Mouse (Mus musculus): ENCODE data around the gene Il7r.
"Not testable (repeated sequence)": the region's sequence is repeated elsewhere in the genome, so short reads cannot be mapped to it uniquely, and the experiment has no call there.

The Il7r gene

DNA sequence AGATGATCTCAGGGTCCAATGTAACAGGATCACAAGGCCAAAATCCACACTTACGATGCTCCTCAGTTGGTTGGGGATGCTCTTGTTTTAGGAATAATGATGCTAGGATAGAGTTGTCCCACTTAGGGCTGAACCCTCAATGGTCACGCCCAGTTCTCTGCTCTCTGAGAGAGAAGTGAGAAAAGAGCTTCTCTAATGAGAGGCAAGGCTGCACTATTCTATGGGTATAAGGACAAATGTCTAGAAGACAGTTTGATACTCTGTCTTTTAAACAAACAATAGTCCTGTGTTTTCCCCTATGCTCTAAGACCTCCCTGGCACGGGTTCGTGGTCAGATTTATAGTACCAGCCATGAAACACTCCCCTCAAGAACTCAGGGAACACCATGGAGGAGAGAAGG is at the start of gene Il7r:
Gene Il7r, minus strand, starts transcription at position 101 of the 400 bp plus-strand sequence.
- no peak for DNase-seq (ENCODE audit: low read depth)

DNA sequence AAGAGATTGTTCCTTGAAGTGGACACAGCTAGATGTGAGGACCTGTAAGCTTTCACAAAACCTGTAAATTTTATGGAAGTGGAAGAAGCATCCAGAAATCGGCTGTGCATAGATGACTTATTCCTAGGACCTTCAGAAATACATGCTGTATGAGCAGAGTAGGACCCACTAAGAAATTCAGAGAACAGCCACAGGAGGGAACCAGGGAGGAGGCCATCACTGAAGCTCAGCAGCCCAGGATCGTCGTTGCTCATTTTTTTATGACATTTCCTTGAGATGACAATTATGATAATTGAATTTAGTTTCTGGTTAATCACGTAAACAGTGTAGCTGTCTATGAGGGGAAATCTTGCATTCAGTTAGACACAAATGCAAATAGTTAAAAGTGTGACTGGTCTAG is 47.3 kb upstream of the Il7r start:
- DNase-seq (ENCODE audit: low read depth), result peak; percentile 63

DNA sequence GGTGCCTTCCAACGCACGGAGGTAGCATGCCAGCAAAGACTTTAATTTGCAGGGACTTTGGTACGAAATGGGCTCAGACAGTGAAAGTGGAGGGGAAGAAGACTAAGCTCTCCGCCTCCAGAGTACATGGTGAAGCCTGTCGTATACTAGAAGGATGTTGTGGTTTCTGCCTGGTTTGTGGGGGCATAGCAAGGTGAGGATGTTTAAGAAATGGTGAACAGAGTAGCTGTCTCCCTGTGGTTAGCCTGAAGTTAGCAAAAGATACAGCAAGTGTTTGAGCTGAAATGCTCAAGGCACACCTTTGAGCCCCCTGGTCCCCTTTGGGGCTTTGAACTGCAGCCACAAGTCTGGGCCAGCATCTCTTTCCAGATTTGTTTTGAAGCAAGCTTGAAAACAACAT is 44.8 kb upstream of the Il7r start:
- DNase-seq (ENCODE audit: low read depth), result peak; percentile 73

DNA sequence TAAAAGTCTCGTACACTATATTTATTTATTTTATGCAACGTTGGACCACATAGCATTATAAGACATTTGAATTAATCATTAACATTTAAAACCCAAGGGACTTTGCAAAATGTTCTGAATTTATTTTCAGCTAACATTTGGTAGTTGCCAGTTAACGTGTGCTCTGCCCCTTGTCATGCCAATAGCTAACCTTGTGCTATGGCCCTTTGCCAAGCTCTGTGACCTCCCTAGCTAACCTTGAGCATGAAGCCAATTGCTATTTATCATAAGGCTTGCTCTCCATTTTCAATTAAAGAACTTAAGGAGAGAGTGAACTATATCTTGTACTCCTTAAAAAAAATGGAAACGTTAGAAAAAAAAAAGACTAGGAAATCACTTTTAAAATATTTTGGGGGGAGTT is 43.4 kb upstream of the Il7r start:
- DNase-seq (ENCODE audit: low read depth), result no peak

DNA sequence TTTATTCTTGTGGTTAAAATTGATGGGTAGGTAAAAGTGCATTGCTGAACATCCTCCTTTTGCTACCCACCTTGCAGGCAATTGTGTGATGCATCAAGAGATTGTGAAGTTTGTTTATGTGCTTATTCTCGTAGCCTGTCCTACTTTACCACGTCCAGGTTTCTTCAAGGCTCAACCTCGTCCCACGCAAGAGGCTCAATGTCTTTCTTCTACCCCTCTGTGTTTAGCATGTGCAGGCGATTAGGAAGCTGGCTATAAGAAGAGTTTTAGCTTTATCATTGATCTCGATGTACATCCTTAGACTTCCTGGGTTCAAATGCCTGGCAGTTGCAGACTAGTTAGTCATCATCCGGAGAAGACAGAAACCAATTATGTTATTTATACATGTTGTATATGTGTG is 42.7 kb upstream of the Il7r start:
- peak; percentile 53 for DNase-seq (ENCODE audit: low read depth)

DNA sequence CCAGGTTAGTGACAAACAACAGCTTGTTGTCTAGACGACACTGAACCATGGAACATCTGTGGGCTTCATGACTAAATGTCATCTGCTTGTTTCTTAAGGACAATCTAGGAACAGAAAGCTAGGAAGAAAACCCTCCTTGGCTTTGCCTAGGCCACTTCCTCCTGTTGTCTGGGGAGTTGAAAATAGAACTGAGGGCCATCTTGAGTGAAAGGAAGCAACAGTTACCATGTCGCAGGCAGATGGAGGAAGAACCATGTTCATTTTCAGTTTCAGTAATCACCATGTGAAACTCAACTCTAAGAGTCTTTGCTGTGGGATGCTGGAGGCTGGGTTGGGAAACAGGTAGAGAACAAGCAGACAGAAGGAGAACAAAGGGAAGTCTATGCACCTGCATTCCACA is 41.9 kb upstream of the Il7r start:
- peak; percentile 58 for DNase-seq (ENCODE audit: low read depth)

DNA sequence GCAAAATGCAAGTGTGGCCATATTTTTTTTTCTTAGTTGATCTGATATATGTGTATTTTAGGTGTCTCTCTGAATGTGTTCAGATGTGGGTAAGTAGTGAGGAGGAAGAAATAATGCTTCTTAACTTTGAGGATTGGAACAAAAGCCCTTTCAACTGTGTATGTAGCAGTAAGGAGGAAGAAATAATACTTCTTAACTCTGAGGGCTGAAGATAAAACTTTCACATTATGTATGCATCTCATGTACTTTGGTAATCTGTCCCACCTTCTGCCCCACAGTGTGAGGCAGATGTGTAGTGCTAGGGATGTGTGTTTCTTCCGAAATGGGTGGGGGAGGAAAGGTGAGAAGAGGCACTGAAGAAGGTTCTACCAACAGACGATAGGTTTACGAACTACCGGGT is 37.3 kb upstream of the Il7r start:
- no peak for DNase-seq (ENCODE audit: low read depth)

DNA sequence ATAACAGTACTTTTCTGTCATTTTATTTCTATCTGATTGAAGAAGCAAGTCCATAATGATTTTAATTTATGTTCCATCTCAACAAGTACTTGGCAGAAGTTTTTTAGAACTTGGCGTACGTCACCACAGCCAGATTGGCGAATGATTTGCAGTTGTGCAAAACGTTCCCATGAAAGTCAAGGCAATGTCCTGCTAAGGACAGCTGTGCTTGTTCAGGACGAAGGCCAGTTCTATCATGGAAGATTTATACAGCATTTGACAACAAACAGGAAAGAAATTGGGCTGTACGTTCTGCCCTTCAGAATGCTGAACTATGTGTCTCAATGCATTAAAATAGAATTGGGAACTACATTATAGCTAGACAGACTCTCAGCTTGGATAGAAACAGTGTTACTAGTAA is 35.4 kb upstream of the Il7r start:
- no peak for DNase-seq (ENCODE audit: low read depth)

DNA sequence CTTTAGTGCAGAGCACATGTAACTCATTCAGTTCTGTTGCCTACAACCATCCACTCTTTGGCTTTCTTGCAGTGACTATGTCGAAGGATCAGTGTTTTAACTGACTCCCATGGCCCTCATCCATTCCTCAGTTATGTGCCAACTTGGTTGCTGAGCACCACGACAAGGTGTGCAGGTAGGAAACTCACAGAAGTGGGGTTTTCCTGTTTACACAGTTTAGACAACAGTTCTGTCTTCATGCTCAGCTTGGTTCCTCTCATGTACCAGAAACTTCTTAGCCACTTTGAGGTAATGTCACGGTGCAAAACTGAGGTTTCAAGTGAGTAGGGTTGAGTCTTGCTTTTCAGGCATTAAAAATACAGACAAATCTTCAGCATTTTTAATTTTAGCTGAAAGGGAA is 34.2 kb upstream of the Il7r start:
- peak; percentile 57 for DNase-seq (ENCODE audit: low read depth)

DNA sequence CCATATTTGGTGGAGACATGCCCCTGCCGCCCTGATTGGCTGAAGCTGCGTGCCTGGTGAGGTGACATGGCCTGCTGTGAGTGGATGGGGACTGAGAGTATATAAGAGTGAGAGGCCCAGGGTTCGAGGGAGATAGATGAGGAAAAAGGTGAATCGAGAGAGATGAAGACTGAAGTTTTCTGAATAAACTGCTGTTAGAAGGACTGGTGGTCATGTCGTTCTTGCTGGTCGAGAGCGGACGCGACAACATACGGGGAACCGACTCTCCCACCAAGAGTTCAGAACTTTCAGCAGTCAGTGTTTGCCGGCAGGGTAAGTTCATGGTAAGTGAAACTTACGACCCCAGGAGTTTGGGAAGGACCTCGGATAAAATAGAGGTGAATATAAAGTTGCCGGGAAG is 27.3 kb upstream of the Il7r start:
- not testable (repeated sequence) for DNase-seq (ENCODE audit: low read depth)

DNA sequence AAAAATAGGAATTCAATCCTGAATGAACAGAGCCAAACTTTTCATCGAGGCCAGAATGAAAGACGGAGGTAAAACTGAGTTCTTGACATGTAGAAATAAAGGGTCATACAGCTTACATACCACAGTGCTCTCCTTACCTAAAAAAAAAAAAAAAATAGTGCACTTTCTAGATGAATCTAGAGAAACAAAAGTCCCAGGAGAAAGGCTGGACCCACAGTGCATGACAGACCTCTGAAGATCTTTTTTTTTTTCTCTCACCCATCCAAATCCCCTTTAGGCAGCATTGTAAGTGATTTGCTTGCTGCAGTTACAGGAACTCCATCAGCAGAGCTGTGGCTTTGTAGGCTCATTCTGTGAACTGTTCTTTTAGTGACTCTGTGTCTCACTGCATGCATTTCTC is 19.0 kb upstream of the Il7r start:
- no peak for DNase-seq (ENCODE audit: low read depth)

DNA sequence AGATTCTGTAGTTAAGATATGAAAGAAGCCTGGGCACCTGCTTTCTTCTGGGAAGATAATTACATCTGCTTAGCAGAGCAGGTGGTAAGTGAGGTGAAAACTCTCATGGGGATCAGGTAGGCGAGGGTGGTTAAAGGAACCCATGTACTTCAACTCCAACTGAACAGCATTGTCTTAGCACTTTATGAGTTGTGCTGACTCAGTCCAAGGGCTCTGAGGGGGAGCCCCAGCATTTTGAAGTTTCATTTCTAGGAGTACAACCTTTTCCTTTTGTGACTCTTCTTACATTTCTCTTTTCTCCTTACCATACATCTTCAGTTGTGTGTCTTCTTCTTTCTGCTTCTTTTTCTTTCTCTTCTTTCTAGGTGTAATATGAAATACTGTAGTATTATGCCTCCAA is 5.2 kb upstream of the Il7r start:
- peak; percentile 79 for DNase-seq (ENCODE audit: low read depth)

DNA sequence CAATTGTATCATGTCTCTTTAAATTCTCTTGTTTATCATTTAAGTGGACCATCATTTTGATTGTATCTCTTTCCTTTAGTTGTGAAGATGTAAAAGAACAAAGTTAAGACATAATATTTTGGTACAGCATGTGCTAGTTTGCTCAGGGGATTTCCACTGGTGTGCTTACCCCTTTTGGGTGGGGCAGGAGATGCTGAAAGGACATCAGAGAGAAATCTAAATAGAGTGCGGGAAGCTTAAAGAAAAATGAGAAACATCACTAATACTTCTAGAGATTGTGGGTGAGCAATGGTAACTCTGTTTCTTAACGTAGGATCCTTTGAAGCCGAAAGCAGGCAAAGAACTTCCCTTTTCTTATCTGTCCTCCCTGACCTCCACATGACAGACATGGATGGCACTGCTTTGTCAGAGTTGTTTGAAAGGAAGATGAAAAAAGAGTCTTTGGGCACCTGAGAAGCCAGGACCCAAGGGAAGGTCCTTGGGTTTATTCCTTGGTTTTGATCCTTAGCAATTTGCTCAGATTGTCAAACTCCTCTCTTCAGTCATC is 3.5 kb upstream of the Il7r start:
- DNase-seq (ENCODE audit: low read depth), result peak; percentile 85

DNA sequence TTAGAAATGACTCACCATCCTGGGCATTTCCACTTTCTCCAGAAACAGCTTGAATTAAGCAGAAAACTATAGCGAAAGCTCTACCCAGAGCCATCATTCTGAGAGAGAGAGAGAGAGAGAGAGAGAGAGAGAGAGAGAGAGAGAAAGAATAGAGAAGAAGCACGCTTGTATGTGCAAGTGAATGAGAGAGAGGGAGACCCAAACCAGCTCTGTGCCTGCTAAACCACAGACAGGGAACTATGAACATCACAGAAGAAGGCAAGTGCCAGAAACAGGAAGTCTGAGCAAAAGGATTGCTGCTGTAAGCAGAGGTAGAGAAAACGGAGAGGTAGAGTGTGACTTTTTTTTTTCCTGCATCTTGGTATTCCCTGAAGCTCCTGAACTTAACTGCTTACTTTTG is 330 bp downstream of the Il7r start:
- DNase-seq (ENCODE audit: low read depth), result peak; percentile 78

DNA sequence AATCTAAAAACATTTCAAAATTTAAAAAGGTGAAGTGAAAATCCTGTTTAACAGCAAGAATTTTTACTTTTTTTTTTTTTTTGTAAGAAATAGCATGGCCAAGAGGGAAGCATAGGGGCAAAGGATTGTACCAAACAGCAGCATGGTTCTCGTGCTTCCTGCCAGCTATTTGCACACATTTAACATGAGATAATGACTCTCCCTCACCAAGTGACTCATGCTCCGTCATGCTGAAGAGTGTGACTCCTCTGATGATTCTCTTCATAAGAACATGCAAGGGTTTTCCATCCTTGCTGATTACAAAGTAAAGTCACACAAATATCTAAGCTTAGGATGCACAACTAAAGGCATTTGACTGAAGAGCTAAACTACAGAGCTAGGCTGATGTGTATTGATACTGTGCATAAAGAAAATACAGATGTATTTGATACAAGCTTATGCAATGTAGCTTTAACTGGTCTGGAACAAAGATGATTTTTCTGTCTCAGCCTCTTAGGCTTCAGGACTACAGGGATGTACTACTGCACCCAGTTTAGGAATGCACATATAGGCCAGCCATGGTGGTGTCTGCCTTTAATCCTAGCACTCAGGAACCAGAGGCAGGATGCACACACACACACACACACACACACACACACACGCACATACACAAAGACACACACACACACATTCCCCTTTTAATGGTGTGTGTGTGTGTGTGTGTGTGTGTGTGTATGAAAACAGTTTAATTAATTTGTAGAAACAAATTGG is 1.6 kb downstream of the Il7r start:
- peak; percentile 83 for DNase-seq (ENCODE audit: low read depth)

DNA sequence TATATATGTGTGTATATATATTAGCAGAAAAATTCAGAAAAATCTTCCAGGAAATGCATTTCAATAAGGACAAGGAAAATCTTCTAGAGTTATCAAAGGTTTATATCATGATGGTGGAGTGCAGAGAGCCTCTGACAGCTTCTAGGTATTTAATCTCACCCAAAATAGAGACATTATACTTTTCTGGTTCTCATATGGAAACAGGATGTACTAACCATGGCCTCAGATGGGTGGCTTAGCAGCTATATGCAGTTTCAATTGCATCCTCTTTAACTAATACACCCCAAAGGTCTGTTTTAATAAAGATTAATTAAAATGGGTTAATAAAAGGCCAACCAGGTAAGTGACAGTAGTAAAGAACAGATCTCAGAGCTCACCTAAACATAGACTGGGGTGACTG is 3.6 kb downstream of the Il7r start:
- DNase-seq (ENCODE audit: low read depth), result peak; percentile 56

DNA sequence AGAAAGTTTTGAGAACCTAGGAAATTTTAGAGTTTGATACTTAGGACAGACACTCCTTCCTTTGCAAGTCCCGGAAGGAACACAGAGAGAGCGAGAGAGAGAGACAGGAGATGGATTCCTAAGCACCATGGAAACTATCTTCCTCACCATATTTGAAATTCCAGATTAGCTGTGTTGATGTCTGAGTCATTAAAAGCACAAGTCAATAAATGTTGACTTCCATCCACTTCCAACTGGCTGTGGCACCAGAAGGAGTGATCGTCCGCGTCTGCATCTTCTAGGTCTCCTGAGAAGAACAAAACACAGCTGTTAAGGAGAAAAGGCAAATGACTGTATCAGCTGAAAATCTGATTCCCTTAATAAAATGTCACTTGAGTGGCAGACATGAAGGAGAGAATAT is 5.1 kb downstream of the Il7r start:
- no peak for DNase-seq (ENCODE audit: low read depth)

DNA sequence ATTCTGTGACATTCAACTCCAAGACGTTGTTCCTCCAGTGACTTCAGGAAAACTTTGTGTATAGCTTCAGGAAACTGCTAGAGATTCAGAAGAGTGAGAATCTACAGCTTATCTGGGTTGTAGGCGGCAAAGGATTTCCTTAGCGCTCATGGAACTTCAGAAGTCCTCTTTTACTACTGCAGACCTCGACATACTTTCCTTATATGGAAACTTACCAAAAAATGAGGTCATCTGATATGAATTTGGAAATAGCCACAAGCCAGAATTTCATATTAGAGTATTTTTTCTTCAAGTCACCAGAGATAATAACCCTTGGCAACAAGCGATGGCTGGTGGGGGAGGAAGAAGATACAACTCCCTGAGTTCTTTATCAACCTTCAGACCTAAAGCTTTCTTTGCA is 6.0 kb downstream of the Il7r start:
- peak; percentile 44 for DNase-seq (ENCODE audit: low read depth)

DNA sequence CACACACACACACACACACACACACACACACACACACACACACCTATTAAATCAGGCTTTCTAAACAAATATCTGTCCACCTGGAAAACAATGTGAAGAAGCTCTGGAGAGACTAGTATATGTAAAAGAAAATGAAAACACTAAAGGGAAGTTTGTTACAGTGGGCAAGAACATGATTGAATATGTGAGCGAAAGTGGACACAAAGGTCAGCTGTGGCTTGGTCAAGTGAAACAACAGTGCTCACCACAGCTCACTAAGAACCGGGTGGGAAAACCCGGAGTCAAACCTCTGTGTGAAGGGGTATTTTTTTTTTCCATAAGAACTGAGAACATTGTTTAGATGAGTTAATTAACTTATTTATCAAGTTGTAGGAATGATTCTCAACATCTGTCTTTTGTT is 6.9 kb downstream of the Il7r start:
- DNase-seq (ENCODE audit: low read depth), result peak; percentile 30

DNA sequence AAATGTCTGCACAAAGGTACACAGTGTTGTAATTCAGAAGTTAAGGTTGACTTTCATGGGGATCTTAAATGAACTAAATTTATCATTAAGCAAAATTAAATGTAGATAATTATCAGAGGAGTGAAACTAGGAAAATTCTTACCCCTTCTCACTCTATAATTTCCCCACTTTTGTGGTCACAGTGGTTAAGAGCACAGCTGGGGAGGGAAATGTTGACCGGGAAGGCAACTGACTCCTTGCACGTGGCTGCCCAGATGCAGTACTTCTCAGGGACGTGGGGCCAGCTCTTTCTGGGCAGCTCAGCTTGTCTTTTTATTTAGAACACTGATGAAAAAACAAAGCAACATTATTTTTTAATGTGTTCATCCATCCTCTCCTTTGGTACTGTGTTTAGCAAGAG is 37.9 kb downstream of the Il7r start:
- no peak for DNase-seq (ENCODE audit: low read depth)

DNA sequence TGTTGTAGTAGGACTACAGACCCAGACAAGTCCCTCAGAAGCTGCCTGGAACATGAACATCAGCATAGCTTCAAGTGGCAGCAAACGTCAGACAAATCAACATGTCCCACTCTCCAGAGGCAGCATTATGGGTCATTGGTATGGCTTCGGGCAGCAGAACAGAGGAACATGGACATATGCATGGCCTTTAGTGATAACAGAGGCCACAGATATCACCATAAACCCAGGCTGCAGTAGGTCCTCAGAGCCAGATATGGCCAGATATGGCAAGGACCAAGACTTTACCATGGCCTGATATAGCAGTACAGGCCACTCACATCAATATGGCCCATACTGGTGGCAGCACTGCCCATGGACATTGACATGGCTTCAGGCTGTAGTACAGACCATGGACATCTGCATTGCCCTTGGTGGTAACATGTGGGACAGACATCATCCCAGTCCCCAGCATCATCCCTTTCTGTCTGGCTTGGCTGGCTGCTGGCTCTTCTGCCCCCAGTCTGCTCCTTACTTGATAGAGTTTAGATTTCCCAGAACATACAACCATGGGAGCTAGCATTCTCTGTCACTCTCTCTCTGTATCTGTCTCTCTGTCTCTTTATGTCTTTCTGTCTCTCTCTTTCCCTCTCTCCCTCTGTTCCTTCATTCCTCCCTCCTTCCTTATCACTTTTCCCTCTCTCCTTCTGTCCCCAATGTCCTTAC is 40.4 kb downstream of the Il7r start:
- DNase-seq (ENCODE audit: low read depth), result no peak

DNA sequence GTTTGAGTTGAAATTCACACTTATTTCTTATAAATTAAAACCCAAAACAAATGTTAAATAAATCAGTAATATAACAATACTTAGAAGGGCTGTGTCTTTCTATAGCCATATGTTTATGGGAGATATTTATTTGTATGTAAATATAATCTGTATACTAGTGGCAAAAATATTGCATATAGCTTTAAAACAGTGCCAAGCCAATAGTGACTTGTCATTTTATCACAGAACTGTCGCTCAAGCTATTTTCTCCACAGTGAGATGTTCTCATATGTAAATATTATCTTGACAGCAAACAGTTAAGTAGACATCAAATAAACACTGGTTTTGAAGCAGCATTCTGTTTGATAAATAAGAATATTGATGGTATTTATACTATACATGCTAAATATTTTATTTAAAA is 56.8 kb downstream of the Il7r start:
- DNase-seq (ENCODE audit: low read depth), result no peak

DNA sequence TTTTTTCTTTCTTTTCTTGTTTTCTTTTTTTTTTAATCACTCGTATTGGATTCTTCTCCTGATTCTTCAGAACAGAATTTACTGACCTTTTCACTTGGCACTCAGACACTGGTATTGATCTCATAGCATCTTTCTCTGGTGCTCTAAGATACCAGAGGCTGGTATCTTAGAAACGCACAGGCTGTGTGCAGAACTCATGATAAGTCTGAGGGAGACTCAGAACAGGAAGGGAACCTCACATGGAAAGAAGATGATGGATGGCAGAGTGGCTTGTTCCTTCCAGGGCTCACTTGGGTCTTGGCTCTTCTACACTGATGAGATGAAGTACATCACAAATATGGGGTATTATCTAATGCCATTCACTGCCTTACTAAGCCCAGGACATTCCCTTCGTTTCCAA is 57.4 kb downstream of the Il7r start:
- peak; percentile 34 for DNase-seq (ENCODE audit: low read depth)

DNA sequence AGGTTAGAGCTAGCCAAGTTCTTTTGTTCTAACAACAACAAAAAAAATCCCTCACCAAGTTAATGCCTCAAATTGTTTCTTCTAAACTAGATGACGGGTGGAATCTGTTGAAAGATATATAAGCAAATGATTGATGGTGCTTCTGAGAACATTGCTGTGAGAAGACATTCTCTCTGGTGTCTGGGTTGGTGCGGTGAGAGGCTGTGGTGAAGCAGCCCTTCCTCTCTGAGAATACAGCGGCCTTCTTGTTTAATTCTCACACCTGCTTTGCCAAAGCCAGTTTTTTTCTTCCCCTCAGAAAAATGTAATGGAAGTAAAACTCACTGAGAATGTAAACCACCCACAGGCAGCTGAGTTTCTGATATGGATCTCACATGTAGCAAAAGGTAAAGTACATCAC is 57.8 kb downstream of the Il7r start:
- peak; percentile 60 for DNase-seq (ENCODE audit: low read depth)
